11 mouse cellular contexts compared by ENCODE assay signal in the genomic region with DNA sequence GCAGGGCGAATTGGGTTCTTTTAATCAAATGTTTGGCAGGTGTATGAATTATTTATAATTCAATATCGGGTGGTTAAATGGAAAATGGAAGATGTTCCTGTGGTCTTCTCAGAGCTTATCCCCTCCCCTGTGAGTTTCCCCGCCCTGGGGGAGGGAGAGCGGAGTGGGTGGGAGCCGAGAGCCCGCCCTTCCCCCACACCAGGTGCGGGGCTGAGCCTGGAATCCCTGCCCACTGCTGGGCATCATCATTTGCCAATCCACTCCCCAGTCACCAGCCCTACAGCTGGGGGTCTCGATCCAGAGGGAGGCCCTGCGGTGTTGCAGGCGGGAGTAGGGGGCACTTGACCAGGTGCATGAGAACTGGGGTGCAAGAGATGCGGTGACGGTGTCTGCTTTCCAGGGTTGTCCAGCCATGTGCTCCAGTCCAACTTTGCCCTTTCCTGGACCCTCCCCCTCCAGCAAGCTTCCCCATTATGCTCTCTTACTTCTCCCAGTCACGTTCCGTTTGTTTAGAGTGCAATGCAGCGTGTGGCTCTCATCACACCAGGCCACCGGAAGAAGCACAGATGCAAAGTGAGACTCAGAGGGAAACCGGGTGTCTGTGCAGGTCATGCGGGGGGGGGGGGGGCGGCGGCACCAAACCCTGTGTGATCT. TPM values are rescaled to one million over a fixed set of nuclear protein-coding genes. Genes with fewer than 3 reads are reported as not detected.
A peak's percentile ranks its signal among the peaks of the same experiment; 100 is the strongest.
DNase-seq lines count a peak whose midpoint lies in the region; ATAC-seq and TF ChIP-seq lines count a peak whose summit lies in the region.
"Had no signal": no experiment of that assay in that cellular context is flagged by ENCODE, and none has a peak within 500 bp of the region (broad histone marks: within the 10 kb centered on the region; RNA-seq: fewer than 3 reads in every experiment).

No protein-coding gene starts in this region.

- H3K36me3 ChIP-seq in kidney, embryonic 15.5 days, result no peaks in the 10 kb centered on the region
- H3K36me3 ChIP-seq in forebrain, embryonic 10.5 days (replicated peaks), result no peaks in the 10 kb centered on the region
- H3K36me3 ChIP-seq in hindbrain, postnatal 0 days (ENCODE audit: insufficient read depth, low read length), result no peaks in the 10 kb centered on the region
- no peaks in the 10 kb centered on the region for H3K36me3 ChIP-seq in neural tube, embryonic 15.5 days
- H3K36me3 ChIP-seq: limb, embryonic 15.5 days had no signal

- ATAC-seq in kidney, embryonic 15.5 days (replicated peaks; ENCODE audit: low FRiP score), result no peak; the same call in 1 of the 2 replicates
- no peak for ATAC-seq in hindbrain, postnatal 0 days
- 0 out of 2 replicates have a peak, but pooled peaks have one; percentile 35 for ATAC-seq in neural tube, embryonic 15.5 days (ENCODE audit: low FRiP score)

- H3K4me2 ChIP-seq in kidney, embryonic 15.5 days, result peak overlapping the region; percentile 24; the same call in 1 of the 2 replicates
- H3K4me2 ChIP-seq in hindbrain, postnatal 0 days (ENCODE audit: low read depth, low read length), result peak overlapping the region; percentile 40
- peak overlapping the region; percentile 34 for H3K4me2 ChIP-seq in neural tube, embryonic 15.5 days
- H3K4me2 ChIP-seq: limb, embryonic 15.5 days had no signal

- no peak overlapping the region for H3K27ac ChIP-seq in kidney, embryonic 15.5 days
- peak overlapping the region; percentile 74 for H3K27ac ChIP-seq in forebrain, embryonic 10.5 days
- no peak overlapping the region for H3K27ac ChIP-seq in hindbrain, postnatal 0 days
- no peak overlapping the region; the same call in 1 of the 2 replicates for H3K27ac ChIP-seq in neural tube, embryonic 15.5 days (replicated peaks)
- H3K27ac ChIP-seq: limb, embryonic 15.5 days had no signal

- H3K9me3 ChIP-seq in kidney, embryonic 15.5 days (replicated peaks), result no peaks in the 10 kb centered on the region
- H3K9me3 ChIP-seq in forebrain, embryonic 10.5 days, result no peaks in the 10 kb centered on the region
- no peaks in the 10 kb centered on the region for H3K9me3 ChIP-seq in hindbrain, postnatal 0 days (ENCODE audit: low read length)
- H3K9me3 ChIP-seq in neural tube, embryonic 15.5 days (replicated peaks), result no peaks in the 10 kb centered on the region
- H3K9me3 ChIP-seq: limb, embryonic 15.5 days had no signal

- H3K4me1 ChIP-seq in kidney, embryonic 15.5 days, result peaks cover 39% of the 10 kb centered on the region
- H3K4me1 ChIP-seq in forebrain, embryonic 10.5 days, result peaks cover 61% of the 10 kb centered on the region
- peaks cover 21% of the 10 kb centered on the region for H3K4me1 ChIP-seq in hindbrain, postnatal 0 days (ENCODE audit: insufficient read depth, low read length)
- H3K4me1 ChIP-seq in neural tube, embryonic 15.5 days, result peaks cover 50% of the 10 kb centered on the region

- H3K9ac ChIP-seq in kidney, embryonic 15.5 days, result no peak overlapping the region
- peak overlapping the region; percentile 33; the same call in 1 of the 2 replicates for H3K9ac ChIP-seq in hindbrain, postnatal 0 days (replicated peaks; ENCODE audit: low read length)
- no peak overlapping the region for H3K9ac ChIP-seq in neural tube, embryonic 15.5 days (replicated peaks)
- H3K9ac ChIP-seq: limb, embryonic 15.5 days had no signal

- no peak for DNase-seq in kidney, postnatal 10 days
- peak; percentile 32 for DNase-seq in forebrain, embryonic 10.5 days (ENCODE audit: extremely low spot score, low spot score)
- DNase-seq in hindbrain, postnatal 0 days (ENCODE audit: low spot score), result no peak
- DNase-seq in heart, adult 8-10 months (ENCODE audit: low spot score), result no peak
- DNase-seq in urinary bladder, postnatal 25 days (ENCODE audit: low spot score), result no peak
- no peak for DNase-seq in gastrocnemius, adult 8-10 months (ENCODE audit: low spot score in 2 of 2)
- DNase-seq: B cell, adult 2 months; lung, postnatal 4 days had no signal

- peaks cover 97% of the 10 kb centered on the region for H3K27me3 ChIP-seq in kidney, embryonic 15.5 days
- peaks cover 98% of the 10 kb centered on the region for H3K27me3 ChIP-seq in forebrain, embryonic 10.5 days (ENCODE audit: poor library complexity, severe bottlenecking)
- no peaks in the 10 kb centered on the region for H3K27me3 ChIP-seq in hindbrain, postnatal 0 days (ENCODE audit: insufficient read depth, low read length)
- peaks cover 35% of the 10 kb centered on the region for H3K27me3 ChIP-seq in neural tube, embryonic 15.5 days (replicated peaks)

- TF ChIP-seq CTCF in hindbrain, postnatal 0 days (IDR thresholded peaks at IDR 0.05; ENCODE audit: low read depth), result no peak

- no peak overlapping the region for H3K4me3 ChIP-seq in kidney, embryonic 15.5 days (replicated peaks)
- H3K4me3 ChIP-seq in forebrain, embryonic 10.5 days, result peak overlapping the region; percentile 35
- H3K4me3 ChIP-seq in hindbrain, postnatal 0 days (ENCODE audit: low read length), result no peak overlapping the region
- H3K4me3 ChIP-seq in neural tube, embryonic 15.5 days (replicated peaks), result no peak overlapping the region
- H3K4me3 ChIP-seq: limb, embryonic 15.5 days had no signal

- 2% methylated on average over 20 of the region's 20 CpGs for WGBS in kidney, embryonic 15.5 days
- WGBS in forebrain, embryonic 10.5 days, result under 1% methylated on average over 20 of the region's 20 CpGs
- 3% methylated on average over 20 of the region's 20 CpGs for WGBS in hindbrain, postnatal 0 days
- WGBS in neural tube, embryonic 15.5 days, result 4% methylated on average over 20 of the region's 20 CpGs

RNA-seq across cellular contexts. Expression of a gene that starts 23.1 kb away (rescaled TPM):
- 0.78 and 1.1 TPM in 2 replicates for polyA plus RNA-seq in kidney, embryonic 15.5 days (2015; fragmentation: Nextera tagmentation; extraction: Ambion mirVana)
- polyA plus RNA-seq in forebrain, embryonic 10.5 days (2016; fragmentation: Nextera tagmentation; extraction: Ambion mirVana), result 2.8 and 3.1 TPM in 2 replicates
- total RNA-seq in hindbrain, postnatal 0 days (2014; rRNA removed), result 47.3 and 53.4 TPM in 2 replicates
- polyA plus RNA-seq in hindbrain, postnatal 0 days (2015; fragmentation: Nextera tagmentation; extraction: Ambion mirVana), result 16.5 and 19.2 TPM in 2 replicates
- polyA plus RNA-seq in neural tube, embryonic 15.5 days (2015; fragmentation: Nextera tagmentation; extraction: Ambion mirVana), result 11.9 and 15.2 TPM in 2 replicates
- 1 to 10 TPM in 2 of 4 experiments, under 1 TPM in 2; 0.75 to 2.2 (median 0.99) TPM for total RNA-seq in heart, adult 8-10 months (2022)
- under 1 TPM; 0.68 to 0.99 (median 0.95) TPM for total RNA-seq in gastrocnemius, adult 8-10 months (2022)
